Mouse (Mus musculus): ENCODE measurements around the gene Fbrs.
"Not testable (repeated sequence)": the region's sequence is repeated elsewhere in the genome, so short reads cannot be mapped to it uniquely, and the experiment has no call there.

Gene Fbrs

GRCm38 (mm10) chr7:127475186-127475740 lies 3.7 kb upstream of the Fbrs start:
- DNase-seq (ENCODE audit: extremely low spot score, low spot score): no peak

DNA sequence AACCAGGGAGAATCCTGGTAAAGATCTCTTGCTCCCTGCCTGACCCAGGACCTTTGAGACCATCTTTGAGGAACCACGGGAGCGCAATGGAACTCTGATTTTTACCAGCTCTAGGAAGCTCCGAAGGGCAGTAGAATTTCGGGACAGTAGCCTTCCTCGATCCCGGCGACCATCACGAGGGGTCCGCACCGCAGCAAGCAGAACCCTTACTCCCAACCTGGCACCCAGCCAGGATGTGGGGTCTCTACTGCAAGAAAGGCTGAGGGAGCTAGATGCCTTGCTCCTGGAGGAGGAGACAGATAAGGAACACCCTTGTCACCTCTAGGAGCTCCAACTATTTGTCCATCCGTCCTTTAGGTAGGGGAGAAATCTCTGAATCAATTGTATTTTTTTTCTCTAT lies 2.7 kb upstream of the Fbrs start:
- DNase-seq (ENCODE audit: extremely low spot score, low spot score): no peak

- DNase-seq (ENCODE audit: extremely low spot score, low spot score): no peak
These were observed 2.1 kb upstream of the Fbrs start for GRCm38 (mm10) chr7:127476855-127477254.

DNA sequence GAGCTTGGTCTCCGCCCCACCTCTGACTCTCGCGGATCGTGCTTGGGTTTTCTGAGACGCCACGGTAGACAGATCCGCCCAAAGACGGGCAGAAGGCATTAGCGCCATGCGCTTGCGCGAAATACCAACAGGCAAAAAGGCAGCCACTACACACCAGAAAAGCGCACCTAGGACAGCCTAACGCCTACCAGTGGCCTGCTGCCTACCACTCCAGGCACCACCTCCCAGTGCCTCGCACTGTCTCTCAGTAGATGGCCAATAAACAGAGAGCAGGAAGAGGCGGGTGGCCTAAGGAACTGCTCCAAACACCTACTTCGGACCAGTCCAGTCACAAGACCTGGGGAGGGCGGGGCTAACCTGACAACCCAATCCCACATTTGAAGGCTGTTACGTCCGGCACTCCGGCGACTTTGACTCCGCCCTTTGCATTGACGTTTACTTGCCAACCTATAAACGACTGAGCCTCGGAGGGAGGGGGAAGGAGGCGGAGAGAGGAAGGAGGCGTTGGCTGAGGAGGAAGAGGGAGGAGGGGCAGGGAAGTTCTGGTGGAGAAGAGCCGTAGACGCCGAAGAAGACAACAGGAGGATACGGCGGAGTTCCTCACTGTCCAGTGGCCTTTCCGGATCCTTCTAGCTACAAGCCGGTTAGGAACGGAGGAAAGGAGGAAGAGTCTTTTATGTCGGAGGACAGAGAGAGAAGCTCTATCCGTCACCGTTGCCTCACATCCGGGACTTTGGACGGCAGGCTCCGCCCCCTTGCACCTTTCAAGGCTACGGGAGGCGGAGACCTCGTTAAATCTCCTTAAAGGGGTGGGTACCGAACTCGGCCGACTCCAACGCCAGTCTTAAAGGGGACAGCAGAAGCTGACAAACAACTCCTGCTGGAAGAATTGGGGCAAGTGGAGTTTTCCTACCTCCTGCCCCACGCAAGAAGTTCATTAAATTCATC lies 1.0 kb upstream of the Fbrs start:
- DNase-seq (ENCODE audit: extremely low spot score, low spot score): peak; percentile 99

DNA sequence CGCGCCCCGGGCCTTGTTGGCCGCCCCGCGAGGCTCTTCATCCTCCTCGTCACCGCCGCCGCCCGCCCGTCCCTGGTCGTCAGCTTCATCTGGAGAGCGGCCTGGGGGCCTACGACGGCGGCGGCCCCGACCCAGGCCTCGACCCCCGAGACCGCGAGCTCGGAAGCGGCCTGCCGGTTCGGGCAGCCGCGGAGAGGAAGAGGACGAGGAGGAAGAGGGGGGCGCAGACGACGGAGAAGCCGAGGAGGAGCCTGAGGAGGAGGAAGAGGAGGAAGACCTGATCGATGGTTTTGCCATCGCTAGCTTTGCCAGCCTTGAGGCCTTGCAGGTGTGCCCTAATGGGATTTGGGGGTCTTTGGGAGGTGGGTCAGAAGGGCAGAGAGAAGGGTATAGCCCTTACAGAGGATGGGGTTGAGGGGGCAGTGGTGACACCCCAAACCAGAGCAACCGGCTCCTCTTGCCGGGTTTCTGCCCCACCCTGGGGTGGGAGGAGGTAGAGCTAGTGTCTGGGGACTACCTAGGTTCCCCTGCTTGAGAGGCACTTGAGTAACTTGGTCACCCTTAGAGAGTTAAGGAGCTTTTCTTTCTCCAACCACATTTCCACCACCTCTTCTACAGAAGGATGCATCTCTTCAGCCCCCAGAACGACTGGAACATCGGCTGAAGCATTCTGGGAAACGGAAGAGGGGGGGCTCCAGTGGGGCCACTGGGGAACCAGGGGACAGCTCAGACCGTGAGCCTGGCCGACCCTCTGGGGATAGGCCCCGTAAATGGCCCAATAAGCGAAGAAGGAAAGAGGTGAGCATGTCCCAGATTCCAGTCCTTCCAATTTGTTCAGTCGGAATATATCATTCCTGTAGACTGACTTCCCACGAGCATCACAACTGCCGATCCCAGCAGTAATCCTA lies 573 bp downstream of the Fbrs start:
- no peak for DNase-seq (ENCODE audit: extremely low spot score, low spot score)

- no peak for DNase-seq (ENCODE audit: extremely low spot score, low spot score)
These were observed 1.3 kb downstream of the Fbrs start for GRCm38 (mm10) chr7:127480321-127480720.

GRCm38 (mm10) chr7:127485416-127485815 lies 6.4 kb downstream of the Fbrs start:
- no peak for DNase-seq (ENCODE audit: extremely low spot score, low spot score)

DNA sequence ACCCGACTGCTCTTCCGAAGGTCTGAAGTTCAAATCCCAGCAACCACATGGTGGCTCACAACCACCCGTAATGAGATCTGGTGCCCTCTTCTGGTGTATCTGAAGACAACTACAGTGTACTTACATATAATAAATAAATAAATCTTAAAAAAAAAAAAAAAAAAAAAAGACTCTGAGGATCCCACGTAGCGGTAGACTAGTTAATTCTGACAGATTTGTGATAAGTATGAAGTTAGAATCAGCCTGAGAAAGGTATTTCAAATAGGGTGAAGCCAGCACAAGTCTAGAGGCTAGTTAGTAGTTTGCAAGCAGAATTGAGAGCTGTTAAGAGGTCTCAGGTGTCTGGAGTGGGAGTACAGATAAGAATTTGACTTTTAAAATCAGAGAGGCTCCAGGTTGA lies 9.4 kb downstream of the Fbrs start:
- not testable (repeated sequence) for DNase-seq (ENCODE audit: extremely low spot score, low spot score)

DNA sequence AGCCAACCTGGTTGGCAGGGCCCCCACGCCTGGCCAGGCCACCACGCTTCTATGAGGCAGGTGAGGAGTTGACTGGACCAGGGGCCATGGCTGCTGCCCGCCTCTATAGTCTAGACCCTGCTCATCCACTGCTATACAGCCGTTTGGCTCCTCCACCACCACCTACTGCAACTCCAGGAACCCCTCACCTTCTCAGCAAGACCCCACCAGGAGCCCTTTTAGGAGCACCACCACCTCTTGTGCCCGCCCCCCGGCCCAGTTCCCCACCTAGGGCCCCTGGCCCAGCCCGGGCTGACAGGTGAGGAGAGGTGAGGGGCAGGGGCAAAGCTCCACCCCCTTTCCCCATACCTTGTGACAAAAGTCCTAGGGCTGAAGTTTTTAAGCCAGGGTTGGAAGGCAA lies 11.0 kb downstream of the Fbrs start:
- no peak for DNase-seq (ENCODE audit: extremely low spot score, low spot score)

- no peak for DNase-seq (ENCODE audit: extremely low spot score, low spot score)
These were observed 12.8 kb downstream of the Fbrs start for GRCm38 (mm10) chr7:127491846-127492245.

DNA sequence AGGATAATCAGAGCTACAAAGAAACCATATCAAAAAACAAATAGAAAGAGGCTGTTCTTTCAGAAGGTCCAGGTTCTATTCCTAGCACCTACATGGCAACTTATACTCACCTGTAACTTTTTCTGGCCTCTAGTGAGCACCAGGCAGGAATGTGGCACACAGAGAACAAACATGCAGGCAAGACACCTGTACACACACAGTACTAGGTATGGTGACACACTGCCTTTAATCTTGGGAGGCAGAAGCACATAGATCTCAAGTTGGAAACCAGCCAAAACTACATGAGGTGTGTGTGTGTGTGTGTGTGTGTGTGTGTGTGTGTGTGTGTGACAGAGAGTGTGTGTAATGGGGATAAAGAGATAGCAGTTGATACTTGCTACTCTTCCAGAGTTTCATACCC lies 15.6 kb downstream of the Fbrs start:
- DNase-seq (ENCODE audit: extremely low spot score, low spot score): no peak

- no peak for DNase-seq (ENCODE audit: extremely low spot score, low spot score)
These were observed 18.4 kb downstream of the Fbrs start for GRCm38 (mm10) chr7:127497382-127497781.

GRCm38 (mm10) chr7:127498407-127498806 lies 19.4 kb downstream of the Fbrs start:
- no peak for DNase-seq (ENCODE audit: extremely low spot score, low spot score)

GRCm38 (mm10) chr7:127508291-127508690 lies 29.3 kb downstream of the Fbrs start:
- no peak for DNase-seq (ENCODE audit: extremely low spot score, low spot score)

DNA sequence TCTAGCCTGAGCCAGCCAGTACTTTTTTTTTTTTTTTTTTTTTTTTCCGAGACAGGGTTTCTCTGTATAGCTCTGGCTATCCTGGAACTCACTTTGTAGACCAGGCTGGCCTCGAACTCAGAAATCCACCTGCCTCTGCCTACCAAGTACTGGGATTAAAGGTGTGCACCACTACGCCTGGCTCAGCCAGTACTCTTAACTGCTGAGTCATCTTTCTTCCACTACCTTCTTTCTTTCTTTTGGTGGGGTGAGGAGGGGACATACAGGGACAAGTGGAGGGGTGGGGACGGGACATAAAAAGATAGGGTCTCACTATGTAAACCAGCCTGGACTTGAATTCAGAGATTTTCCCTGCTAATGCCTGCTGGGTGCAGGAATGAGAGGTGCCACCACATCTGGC lies 30.8 kb downstream of the Fbrs start:
- not testable (repeated sequence) for DNase-seq (ENCODE audit: extremely low spot score, low spot score)

- no peak for DNase-seq (ENCODE audit: extremely low spot score, low spot score)
These were observed 32.2 kb downstream of the Fbrs start for GRCm38 (mm10) chr7:127511241-127511640.

GRCm38 (mm10) chr7:127511808-127512230 lies 32.8 kb downstream of the Fbrs start, which contains the start of gene Srcap:
Srcap (plus strand) TSS chr7:127511983.
- DNase-seq (ENCODE audit: extremely low spot score, low spot score): no peak

- peak; percentile 95 for DNase-seq (ENCODE audit: extremely low spot score, low spot score)
These were observed 33.4 kb downstream of the Fbrs start for GRCm38 (mm10) chr7:127512231-127513015.

DNA sequence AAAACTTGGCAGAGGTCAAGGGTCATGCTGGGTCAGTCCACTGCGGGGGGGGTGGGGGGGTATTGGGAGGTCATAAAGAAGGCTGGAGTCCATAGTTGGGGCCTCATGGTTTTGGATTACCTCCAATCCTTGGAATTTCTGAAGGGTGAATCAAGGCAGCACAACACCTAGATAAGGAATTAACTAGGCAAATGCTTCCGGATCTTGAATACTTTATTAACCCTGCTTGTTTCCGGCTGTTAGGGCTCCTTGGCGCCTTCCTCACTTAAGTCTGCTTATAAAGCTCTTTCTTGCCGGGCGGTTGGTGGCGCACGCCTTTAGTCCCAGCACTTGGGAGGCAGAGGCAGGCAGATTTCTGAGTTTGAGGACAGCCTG lies 34.0 kb downstream of the Fbrs start:
- no peak for DNase-seq (ENCODE audit: extremely low spot score, low spot score)

DNA sequence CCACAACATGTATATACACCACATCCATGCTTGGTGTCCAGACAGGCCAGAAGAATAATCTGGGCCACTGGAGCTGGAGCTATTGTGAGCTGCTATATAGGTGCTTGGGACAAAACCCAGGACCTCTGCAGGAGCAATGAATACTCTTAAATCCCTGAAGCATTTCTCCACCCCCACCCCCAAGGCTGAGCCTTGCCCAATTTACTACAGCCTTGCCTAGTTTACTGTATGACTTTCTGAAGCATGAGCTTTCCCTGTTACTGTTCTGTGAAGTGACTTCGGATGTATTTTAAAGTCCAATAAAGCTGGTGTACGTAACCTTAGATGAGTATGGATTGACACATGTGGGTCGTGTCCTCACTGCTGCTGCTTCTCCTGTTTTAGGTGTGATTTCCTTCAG lies 34.8 kb downstream of the Fbrs start:
- no peak for DNase-seq (ENCODE audit: extremely low spot score, low spot score)

GRCm38 (mm10) chr7:127515846-127516245 lies 36.8 kb downstream of the Fbrs start:
- DNase-seq (ENCODE audit: extremely low spot score, low spot score): no peak
